Mouse (Mus musculus): ENCODE results near the gene Xrcc4. TPM values are rescaled to one million over a fixed set of nuclear protein-coding genes. Genes with fewer than 3 reads are reported as not detected.

Gene Xrcc4
- total and polyA plus RNA-seq, 3 experiments, result 0.66 to 23.9 (median 17.8) TPM

DNA sequence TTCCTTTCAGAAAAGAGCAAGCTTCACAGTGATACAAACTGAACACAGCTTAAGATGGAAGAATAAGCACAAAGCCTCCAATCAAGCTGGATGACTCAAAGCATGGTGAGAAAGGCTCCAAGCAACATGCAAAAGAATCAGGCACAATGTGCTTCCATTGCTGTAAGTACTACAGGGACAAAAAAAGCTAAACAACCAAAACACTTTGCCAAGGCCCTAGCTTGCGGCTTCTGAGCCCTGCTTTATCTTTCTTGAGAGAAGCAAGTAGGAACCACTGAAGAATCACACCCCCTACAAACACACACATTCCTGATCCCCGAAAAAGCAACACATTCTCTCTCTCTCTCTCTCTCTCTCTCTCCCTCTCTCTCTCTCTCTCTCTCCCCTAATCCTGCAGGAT is 56.9 kb downstream of the Xrcc4 start:
- H3K36me3 ChIP-seq (replicated peaks), result no peaks in the 10 kb centered on the region
- no peaks in the 10 kb centered on the region for H3K27me3 ChIP-seq (ENCODE audit: insufficient read depth, low read length)
- no peaks in the 10 kb centered on the region for H3K4me1 ChIP-seq (ENCODE audit: insufficient read depth, low read depth, low read length)
- TF ChIP-seq CTCF (IDR thresholded peaks at IDR 0.05; ENCODE audit: low read depth, low read length) (no peak), TAL1 (conservative IDR thresholded peaks at IDR 0.05; ENCODE audit: low read depth, low read length) (no peak), GATA2 (IDR thresholded peaks at IDR 0.05; ENCODE audit: borderline replicate concordance, low read depth, low read length) (no peak), POLR2AphosphoS5 (IDR thresholded peaks at IDR 0.05; ENCODE audit: insufficient replicate concordance, low read depth, low read length) (no peak), GATA1 (IDR thresholded peaks at IDR 0.05; ENCODE audit: borderline replicate concordance, low read length) (no peak)
- no peak overlapping the region for H3K4me3 ChIP-seq (ENCODE audit: low read depth, low read length)
- H3K9me3 ChIP-seq (replicated peaks), result no peaks in the 10 kb centered on the region
- DNase-seq (ENCODE audit: low spot score) (no peak), ATAC-seq (ENCODE audit: extremely low read depth, insufficient number of reproducible peaks, low FRiP score, poor library complexity, severe bottlenecking) (no peak)

DNA sequence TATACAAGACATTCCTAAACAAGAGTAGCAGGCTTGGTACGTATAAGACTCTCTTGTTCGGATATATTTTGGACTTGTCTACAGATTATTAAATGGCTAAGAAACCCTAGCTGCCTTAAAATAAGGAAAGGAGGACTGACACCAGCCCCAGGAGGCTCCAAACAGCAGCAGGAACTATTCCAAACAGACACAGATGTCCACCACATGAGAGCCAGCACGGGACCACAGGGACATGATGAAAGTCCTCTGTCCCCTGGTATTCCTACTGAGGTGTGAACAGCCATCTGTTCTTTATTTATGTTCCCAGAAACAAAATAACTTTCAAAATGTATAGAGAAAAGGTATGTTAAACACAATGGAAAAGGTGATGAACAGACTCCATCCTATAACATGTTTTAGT is 58.5 kb downstream of the Xrcc4 start:
- no peaks in the 10 kb centered on the region for H3K27me3 ChIP-seq (ENCODE audit: insufficient read depth, low read length)
- no peaks in the 10 kb centered on the region for H3K9me3 ChIP-seq (replicated peaks)
- no peak for TF ChIP-seq CTCF (IDR thresholded peaks at IDR 0.05; ENCODE audit: low read depth, low read length)
- TF ChIP-seq TAL1 (conservative IDR thresholded peaks at IDR 0.05; ENCODE audit: low read depth, low read length), result no peak
- no peak for TF ChIP-seq GATA2 (IDR thresholded peaks at IDR 0.05; ENCODE audit: borderline replicate concordance, low read depth, low read length)
- no peak for TF ChIP-seq GATA1 (IDR thresholded peaks at IDR 0.05; ENCODE audit: borderline replicate concordance, low read length)
- no peak for TF ChIP-seq POLR2AphosphoS5 (IDR thresholded peaks at IDR 0.05; ENCODE audit: insufficient replicate concordance, low read depth, low read length)
- DNase-seq (ENCODE audit: low spot score) (no peak), ATAC-seq (ENCODE audit: extremely low read depth, insufficient number of reproducible peaks, low FRiP score, poor library complexity, severe bottlenecking) (no peak)
- no peak overlapping the region for H3K4me3 ChIP-seq (ENCODE audit: low read depth, low read length)
- no peaks in the 10 kb centered on the region for H3K36me3 ChIP-seq (replicated peaks)
- H3K4me1 ChIP-seq (ENCODE audit: insufficient read depth, low read depth, low read length), result no peaks in the 10 kb centered on the region

DNA sequence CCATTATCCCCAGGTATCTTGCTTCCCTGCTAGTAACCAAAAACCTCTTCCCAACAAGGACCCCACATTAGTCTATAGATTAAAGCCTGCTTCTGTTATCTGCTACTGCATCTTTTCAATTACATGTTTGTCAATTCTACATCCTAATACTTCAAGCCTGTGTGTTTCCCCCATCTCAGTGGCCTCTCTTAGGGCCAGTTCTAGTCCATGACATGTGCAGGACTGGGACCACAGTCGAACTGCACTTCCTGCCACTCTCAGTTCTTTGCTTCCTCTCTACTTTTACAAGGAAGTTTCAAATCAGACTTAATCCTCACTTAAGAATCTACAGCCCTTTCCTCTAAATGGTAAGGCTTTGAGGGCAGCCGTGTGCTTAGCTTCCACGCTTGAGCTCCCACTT is 76.8 kb downstream of the Xrcc4 start:
- no peak overlapping the region for H3K4me3 ChIP-seq (ENCODE audit: low read depth, low read length)
- no peaks in the 10 kb centered on the region; the same call in 1 of the 2 replicates for H3K4me1 ChIP-seq (ENCODE audit: insufficient read depth, low read depth, low read length)
- DNase-seq (ENCODE audit: low spot score), result no peak
- no peaks in the 10 kb centered on the region for H3K36me3 ChIP-seq (replicated peaks)
- TF ChIP-seq GATA1 (IDR thresholded peaks at IDR 0.05; ENCODE audit: borderline replicate concordance, low read length), result no peak
- no peak for TF ChIP-seq POLR2AphosphoS5 (IDR thresholded peaks at IDR 0.05; ENCODE audit: insufficient replicate concordance, low read depth, low read length)
- TF ChIP-seq CTCF (IDR thresholded peaks at IDR 0.05; ENCODE audit: low read depth, low read length), result no peak
- TF ChIP-seq TAL1 (conservative IDR thresholded peaks at IDR 0.05; ENCODE audit: low read depth, low read length), result no peak
- TF ChIP-seq GATA2 (IDR thresholded peaks at IDR 0.05; ENCODE audit: borderline replicate concordance, low read depth, low read length), result no peak
- ATAC-seq (ENCODE audit: extremely low read depth, insufficient number of reproducible peaks, low FRiP score, poor library complexity, severe bottlenecking), result no peak
- H3K27me3 ChIP-seq (ENCODE audit: insufficient read depth, low read length), result no peaks in the 10 kb centered on the region
- H3K9me3 ChIP-seq (replicated peaks), result no peaks in the 10 kb centered on the region

DNA sequence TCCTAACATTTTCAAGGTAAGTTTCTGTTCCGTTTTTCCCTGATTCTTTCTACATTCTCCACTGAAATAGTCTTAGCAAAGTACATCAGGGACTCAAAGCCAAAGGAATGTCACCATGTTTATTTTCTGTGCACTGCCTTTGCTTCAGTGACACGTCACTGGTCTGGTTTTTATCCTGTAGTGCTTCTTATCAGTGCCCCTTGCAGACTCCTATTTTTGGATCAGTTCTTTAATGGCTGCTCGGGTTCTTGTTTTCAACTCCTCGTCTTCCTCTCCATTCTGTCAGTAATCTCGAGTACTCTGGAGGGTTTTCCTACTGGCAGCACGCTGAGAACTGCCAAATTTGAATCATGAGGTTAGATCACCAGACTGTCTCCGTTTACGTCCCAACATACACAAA is 77.2 kb downstream of the Xrcc4 start:
- Histone ChIP-seq H3K4me1 (ENCODE audit: insufficient read depth, low read depth, low read length) (no peaks in the 10 kb centered on the region; the same call in 1 of the 2 replicates), H3K4me3 (ENCODE audit: low read depth, low read length) (no peak overlapping the region), H3K36me3 (replicated peaks) (no peaks in the 10 kb centered on the region), H3K27me3 (ENCODE audit: insufficient read depth, low read length) (no peaks in the 10 kb centered on the region), H3K9me3 (replicated peaks) (no peaks in the 10 kb centered on the region)
- DNase-seq (ENCODE audit: low spot score) (no peak), ATAC-seq (ENCODE audit: extremely low read depth, insufficient number of reproducible peaks, low FRiP score, poor library complexity, severe bottlenecking) (no peak)
- TF ChIP-seq GATA1 (IDR thresholded peaks at IDR 0.05; ENCODE audit: borderline replicate concordance, low read length) (no peak), TAL1 (conservative IDR thresholded peaks at IDR 0.05; ENCODE audit: low read depth, low read length) (no peak), CTCF (IDR thresholded peaks at IDR 0.05; ENCODE audit: low read depth, low read length) (no peak), GATA2 (IDR thresholded peaks at IDR 0.05; ENCODE audit: borderline replicate concordance, low read depth, low read length) (no peak), POLR2AphosphoS5 (IDR thresholded peaks at IDR 0.05; ENCODE audit: insufficient replicate concordance, low read depth, low read length) (no peak)

DNA sequence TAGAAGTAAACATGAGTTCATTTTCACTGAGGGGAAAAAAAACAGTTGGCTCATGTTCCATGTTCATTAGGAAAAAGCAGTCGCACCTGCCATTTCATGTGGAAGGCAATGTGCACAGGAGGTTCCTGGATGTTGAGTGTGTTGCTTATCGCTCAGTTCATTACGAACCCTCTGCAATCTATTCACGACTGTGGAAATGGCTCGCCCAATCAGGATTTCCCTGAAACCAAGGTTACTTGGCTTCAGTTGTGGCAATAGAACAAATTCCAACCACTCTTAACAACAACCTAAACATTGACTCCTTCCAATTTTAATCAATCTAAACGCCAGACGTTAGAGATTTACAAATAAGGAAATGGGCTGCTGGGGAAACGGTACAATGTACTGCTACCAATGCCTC is 78.3 kb downstream of the Xrcc4 start:
- H3K9me3 ChIP-seq (replicated peaks), result no peaks in the 10 kb centered on the region
- TF ChIP-seq GATA2 (IDR thresholded peaks at IDR 0.05; ENCODE audit: borderline replicate concordance, low read depth, low read length) (no peak), CTCF (IDR thresholded peaks at IDR 0.05; ENCODE audit: low read depth, low read length) (no peak), GATA1 (IDR thresholded peaks at IDR 0.05; ENCODE audit: borderline replicate concordance, low read length) (no peak), POLR2AphosphoS5 (IDR thresholded peaks at IDR 0.05; ENCODE audit: insufficient replicate concordance, low read depth, low read length) (no peak)
- H3K4me3 ChIP-seq (ENCODE audit: low read depth, low read length), result no peak overlapping the region
- no peaks in the 10 kb centered on the region; the same call in 1 of the 2 replicates for H3K4me1 ChIP-seq (ENCODE audit: insufficient read depth, low read depth, low read length)
- no peaks in the 10 kb centered on the region for H3K36me3 ChIP-seq (replicated peaks)
- no peak for ATAC-seq (ENCODE audit: extremely low read depth, insufficient number of reproducible peaks, low FRiP score, poor library complexity, severe bottlenecking)
- no peaks in the 10 kb centered on the region for H3K27me3 ChIP-seq (ENCODE audit: insufficient read depth, low read length)
- DNase-seq (ENCODE audit: low spot score), result no peak

DNA sequence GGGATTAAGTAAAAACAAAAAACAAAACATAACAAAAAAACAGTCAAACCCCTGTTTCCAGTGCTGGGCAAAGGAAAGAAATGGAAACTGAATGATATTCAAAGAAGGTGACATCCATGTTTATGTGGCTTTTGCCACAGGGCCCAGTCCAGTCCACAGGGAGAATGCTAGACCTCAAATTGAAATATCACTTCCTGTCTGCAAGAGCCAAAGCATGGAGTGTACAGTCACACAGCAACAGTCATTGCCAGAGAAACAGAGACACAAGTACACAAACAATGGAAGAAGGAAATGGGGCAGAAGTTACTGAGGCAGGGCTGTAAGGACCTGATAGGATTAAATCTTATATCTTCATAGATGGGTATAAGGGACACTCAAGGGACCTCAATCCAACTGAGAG is 79.6 kb downstream of the Xrcc4 start:
- Histone ChIP-seq H3K9me3 (replicated peaks) (no peaks in the 10 kb centered on the region), H3K4me1 (ENCODE audit: insufficient read depth, low read depth, low read length) (no peaks in the 10 kb centered on the region; the same call in 1 of the 2 replicates), H3K27me3 (ENCODE audit: insufficient read depth, low read length) (no peaks in the 10 kb centered on the region), H3K36me3 (replicated peaks) (no peaks in the 10 kb centered on the region), H3K4me3 (ENCODE audit: low read depth, low read length) (no peak overlapping the region)
- ATAC-seq (ENCODE audit: extremely low read depth, insufficient number of reproducible peaks, low FRiP score, poor library complexity, severe bottlenecking) (no peak), DNase-seq (ENCODE audit: low spot score) (no peak)
- TF ChIP-seq POLR2AphosphoS5 (IDR thresholded peaks at IDR 0.05; ENCODE audit: insufficient replicate concordance, low read depth, low read length), result no peak
- no peak for TF ChIP-seq GATA1 (IDR thresholded peaks at IDR 0.05; ENCODE audit: borderline replicate concordance, low read length)
- no peak for TF ChIP-seq TAL1 (conservative IDR thresholded peaks at IDR 0.05; ENCODE audit: low read depth, low read length)
- TF ChIP-seq GATA2 (IDR thresholded peaks at IDR 0.05; ENCODE audit: borderline replicate concordance, low read depth, low read length), result no peak
- no peak for TF ChIP-seq CTCF (IDR thresholded peaks at IDR 0.05; ENCODE audit: low read depth, low read length)

Measured in G1E (cell line).